Mouse (Mus musculus): ENCODE results near the gene Tbcel. TPM values are rescaled to one million over a fixed set of nuclear protein-coding genes. Genes with fewer than 3 reads are reported as not detected.

Tbcel gene
- total RNA-seq, 1 experiment, result 9.1 TPM

DNA sequence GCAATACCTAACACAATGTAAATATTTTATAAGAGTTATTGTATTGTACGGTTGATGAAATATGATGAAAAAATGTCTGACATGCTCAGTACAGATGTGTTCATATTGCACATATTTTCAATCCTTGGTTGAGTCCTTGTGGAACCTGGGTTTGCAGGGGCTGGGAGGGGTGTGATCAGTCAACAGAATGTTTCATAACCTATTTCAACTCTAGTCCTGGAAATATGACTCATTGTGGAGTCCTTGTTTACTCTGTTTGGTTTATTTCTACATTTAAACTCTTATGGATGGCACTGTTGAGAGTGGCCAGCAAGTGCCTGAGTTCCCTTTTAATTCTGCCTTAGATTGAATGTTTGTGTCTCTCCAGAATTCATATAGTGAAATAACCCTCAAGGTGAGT is 22.9 kb downstream of the Tbcel start:
- in situ Hi-C loops (cut with MboI; ENCODE audit: low sequenced_read_pairs in 2 of 2, unreplicated experiment in 2 of 2), result no loop called here
- Histone ChIP-seq H3K4me1 (ENCODE audit: control insufficient read depth in 2 of 2, insufficient read depth in 2 of 2, low read length in 2 of 2, poor library complexity in 1 of 2) (no peaks in the 10 kb centered on the region), H3K36me3 (ENCODE audit: control insufficient read depth, insufficient read depth, low read length, poor library complexity, severe bottlenecking) (no peaks in the 10 kb centered on the region), H3K4me3 (ENCODE audit: insufficient read depth in 1 of 2, low read depth in 1 of 2, low read length in 2 of 2, poor library complexity in 1 of 2, severe bottlenecking in 1 of 2) (no peak overlapping the region), H3K27ac (ENCODE audit: insufficient read depth, low read depth, low read length, poor library complexity, severe bottlenecking) (no peak overlapping the region), H3K9me3 (ENCODE audit: control insufficient read depth, insufficient read depth, low read depth, low read length) (no peaks in the 10 kb centered on the region), H3K9ac (ENCODE audit: insufficient read depth, low read depth, low read length, poor library complexity, severe bottlenecking) (no peak overlapping the region)
- no peak for DNase-seq (ENCODE audit: low read depth, low spot score)
- TF ChIP-seq ZC3H11A (IDR thresholded peaks at IDR 0.05; ENCODE audit: borderline replicate concordance, low read depth, low read length) (no peak), ZNF384 (IDR thresholded peaks at IDR 0.05; ENCODE audit: low read depth, low read length) (no peak), MAFK (IDR thresholded peaks at IDR 0.05; ENCODE audit: insufficient read depth, low read depth, low read length) (no peak), CHD2 (IDR thresholded peaks at IDR 0.05; ENCODE audit: low read depth, low read length) (no peak), HCFC1 (IDR thresholded peaks at IDR 0.05; ENCODE audit: borderline replicate concordance, insufficient read depth, low read length) (no peak)

DNA sequence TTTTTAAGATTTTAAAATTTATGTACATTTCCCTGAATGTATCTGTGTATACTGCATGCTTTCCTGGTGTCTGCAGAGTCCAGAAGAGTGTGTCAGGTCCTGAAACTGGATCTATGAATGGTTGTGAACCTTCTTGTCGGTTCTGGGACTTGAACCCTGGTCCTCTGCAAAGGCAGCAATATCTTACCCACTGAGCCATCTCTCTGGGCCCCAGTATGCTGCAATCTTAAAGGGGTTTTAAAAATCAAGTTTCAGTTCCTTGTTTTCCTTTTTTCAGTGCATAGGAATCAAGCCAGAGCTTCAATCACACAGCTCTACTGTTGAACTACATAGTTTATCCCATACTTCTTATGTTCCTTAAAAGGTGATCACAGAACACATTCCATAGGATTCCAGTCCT is 24.7 kb downstream of the Tbcel start:
- in situ Hi-C loops (cut with MboI; ENCODE audit: low sequenced_read_pairs in 2 of 2, unreplicated experiment in 2 of 2), result no loop called here
- Histone ChIP-seq H3K36me3 (ENCODE audit: control insufficient read depth, insufficient read depth, low read length, poor library complexity, severe bottlenecking) (no peaks in the 10 kb centered on the region), H3K4me3 (ENCODE audit: insufficient read depth in 1 of 2, low read depth in 1 of 2, low read length in 2 of 2, poor library complexity in 1 of 2, severe bottlenecking in 1 of 2) (no peak overlapping the region), H3K27ac (ENCODE audit: insufficient read depth, low read depth, low read length, poor library complexity, severe bottlenecking) (no peak overlapping the region), H3K4me1 (ENCODE audit: control insufficient read depth in 2 of 2, insufficient read depth in 2 of 2, low read length in 2 of 2, poor library complexity in 1 of 2) (no peaks in the 10 kb centered on the region), H3K9me3 (ENCODE audit: control insufficient read depth, insufficient read depth, low read depth, low read length) (no peaks in the 10 kb centered on the region), H3K9ac (ENCODE audit: insufficient read depth, low read depth, low read length, poor library complexity, severe bottlenecking) (no peak overlapping the region)
- DNase-seq (ENCODE audit: low read depth, low spot score), result no peak
- TF ChIP-seq CHD2 (IDR thresholded peaks at IDR 0.05; ENCODE audit: low read depth, low read length), result no peak
- TF ChIP-seq MAFK (IDR thresholded peaks at IDR 0.05; ENCODE audit: insufficient read depth, low read depth, low read length), result no peak
- TF ChIP-seq HCFC1 (IDR thresholded peaks at IDR 0.05; ENCODE audit: borderline replicate concordance, insufficient read depth, low read length), result no peak
- no peak for TF ChIP-seq ZC3H11A (IDR thresholded peaks at IDR 0.05; ENCODE audit: borderline replicate concordance, low read depth, low read length)
- TF ChIP-seq ZNF384 (IDR thresholded peaks at IDR 0.05; ENCODE audit: low read depth, low read length), result no peak

DNA sequence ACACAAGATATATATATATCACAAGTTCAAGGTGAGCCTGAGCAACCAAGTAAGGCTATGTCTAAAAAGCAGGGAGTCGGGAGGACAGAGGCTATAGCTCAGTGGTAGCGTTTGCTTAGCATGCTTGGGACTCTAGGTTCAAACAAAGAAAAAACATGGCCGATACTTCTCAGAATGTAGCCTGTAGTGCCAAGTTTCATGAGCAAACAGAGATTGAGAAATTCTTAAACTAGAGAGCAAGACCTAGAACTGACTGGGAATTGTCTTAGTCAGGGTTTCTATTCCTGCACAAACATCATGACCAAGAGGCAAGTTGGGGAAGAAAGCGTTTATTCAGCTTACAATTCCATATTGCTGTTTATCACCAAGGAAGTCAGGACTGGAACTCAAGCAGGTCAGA is 31.4 kb downstream of the Tbcel start:
- no peaks in the 10 kb centered on the region for H3K4me1 ChIP-seq (ENCODE audit: control insufficient read depth in 2 of 2, insufficient read depth in 2 of 2, low read length in 2 of 2, poor library complexity in 1 of 2)
- TF ChIP-seq CHD2 (IDR thresholded peaks at IDR 0.05; ENCODE audit: low read depth, low read length) (no peak), ZNF384 (IDR thresholded peaks at IDR 0.05; ENCODE audit: low read depth, low read length) (no peak), MAFK (IDR thresholded peaks at IDR 0.05; ENCODE audit: insufficient read depth, low read depth, low read length) (no peak), HCFC1 (IDR thresholded peaks at IDR 0.05; ENCODE audit: borderline replicate concordance, insufficient read depth, low read length) (no peak), ZC3H11A (IDR thresholded peaks at IDR 0.05; ENCODE audit: borderline replicate concordance, low read depth, low read length) (no peak)
- no peak overlapping the region for H3K4me3 ChIP-seq (ENCODE audit: insufficient read depth in 1 of 2, low read depth in 1 of 2, low read length in 2 of 2, poor library complexity in 1 of 2, severe bottlenecking in 1 of 2)
- H3K9ac ChIP-seq (ENCODE audit: insufficient read depth, low read depth, low read length, poor library complexity, severe bottlenecking), result no peak overlapping the region
- no peaks in the 10 kb centered on the region for H3K36me3 ChIP-seq (ENCODE audit: control insufficient read depth, insufficient read depth, low read length, poor library complexity, severe bottlenecking)
- in situ Hi-C loops (cut with MboI; ENCODE audit: low sequenced_read_pairs in 2 of 2, unreplicated experiment in 2 of 2), result no loop called here
- DNase-seq (ENCODE audit: low read depth, low spot score), result no peak
- H3K27ac ChIP-seq (ENCODE audit: insufficient read depth, low read depth, low read length, poor library complexity, severe bottlenecking), result no peak overlapping the region
- no peaks in the 10 kb centered on the region for H3K9me3 ChIP-seq (ENCODE audit: control insufficient read depth, insufficient read depth, low read depth, low read length)

DNA sequence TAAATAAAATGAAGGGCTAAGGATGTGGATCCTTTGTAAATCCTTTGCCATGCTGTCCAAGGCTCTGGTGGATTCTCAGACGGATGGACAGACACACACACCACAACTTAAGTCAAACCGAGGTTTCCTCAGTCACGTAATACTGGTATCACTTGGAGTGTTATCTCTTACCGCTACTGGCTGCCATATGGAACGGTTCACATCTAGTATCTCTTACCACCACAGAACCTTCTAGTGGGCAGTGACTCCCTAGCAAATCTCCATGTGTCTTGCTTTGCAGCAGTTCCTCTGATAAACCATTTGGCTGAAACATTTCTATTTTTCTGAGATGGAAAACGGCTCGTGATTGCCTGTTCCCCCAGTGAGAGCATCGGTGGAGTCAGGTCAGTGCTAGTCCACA is 33.4 kb downstream of the Tbcel start:
- peaks cover 0 to 2% of the 10 kb centered on the region in 2 experiments; a peak in 1 of 4 replicates for H3K4me1 ChIP-seq (ENCODE audit: control insufficient read depth in 2 of 2, insufficient read depth in 2 of 2, low read length in 2 of 2, poor library complexity in 1 of 2)
- no peak for DNase-seq (ENCODE audit: low read depth, low spot score)
- H3K27ac ChIP-seq (ENCODE audit: insufficient read depth, low read depth, low read length, poor library complexity, severe bottlenecking), result no peak overlapping the region
- H3K36me3 ChIP-seq (ENCODE audit: control insufficient read depth, insufficient read depth, low read length, poor library complexity, severe bottlenecking), result peaks cover 3% of the 10 kb centered on the region; the same call in 1 of the 2 replicates
- H3K9ac ChIP-seq (ENCODE audit: insufficient read depth, low read depth, low read length, poor library complexity, severe bottlenecking), result no peak overlapping the region
- no peak overlapping the region for H3K4me3 ChIP-seq (ENCODE audit: insufficient read depth in 1 of 2, low read depth in 1 of 2, low read length in 2 of 2, poor library complexity in 1 of 2, severe bottlenecking in 1 of 2)
- TF ChIP-seq MAFK (IDR thresholded peaks at IDR 0.05; ENCODE audit: insufficient read depth, low read depth, low read length) (no peak), CHD2 (IDR thresholded peaks at IDR 0.05; ENCODE audit: low read depth, low read length) (no peak), ZNF384 (IDR thresholded peaks at IDR 0.05; ENCODE audit: low read depth, low read length) (no peak), HCFC1 (IDR thresholded peaks at IDR 0.05; ENCODE audit: borderline replicate concordance, insufficient read depth, low read length) (no peak), ZC3H11A (IDR thresholded peaks at IDR 0.05; ENCODE audit: borderline replicate concordance, low read depth, low read length) (no peak)
- H3K9me3 ChIP-seq (ENCODE audit: control insufficient read depth, insufficient read depth, low read depth, low read length), result no peaks in the 10 kb centered on the region
- in situ Hi-C loops (cut with MboI; ENCODE audit: low sequenced_read_pairs in 2 of 2, unreplicated experiment in 2 of 2), result no loop called here
